Mouse (Mus musculus) cerebellum, adult 8-10 months (tissue): ENCODE measurements around the gene Lancl1.
A peak's percentile ranks its signal among the peaks of the same experiment; 100 is the strongest.

Experiments
- DNase-seq: peaks from one replicate; pipeline ENCODE4 v3.0.0; 2022

The Lancl1 gene

DNA sequence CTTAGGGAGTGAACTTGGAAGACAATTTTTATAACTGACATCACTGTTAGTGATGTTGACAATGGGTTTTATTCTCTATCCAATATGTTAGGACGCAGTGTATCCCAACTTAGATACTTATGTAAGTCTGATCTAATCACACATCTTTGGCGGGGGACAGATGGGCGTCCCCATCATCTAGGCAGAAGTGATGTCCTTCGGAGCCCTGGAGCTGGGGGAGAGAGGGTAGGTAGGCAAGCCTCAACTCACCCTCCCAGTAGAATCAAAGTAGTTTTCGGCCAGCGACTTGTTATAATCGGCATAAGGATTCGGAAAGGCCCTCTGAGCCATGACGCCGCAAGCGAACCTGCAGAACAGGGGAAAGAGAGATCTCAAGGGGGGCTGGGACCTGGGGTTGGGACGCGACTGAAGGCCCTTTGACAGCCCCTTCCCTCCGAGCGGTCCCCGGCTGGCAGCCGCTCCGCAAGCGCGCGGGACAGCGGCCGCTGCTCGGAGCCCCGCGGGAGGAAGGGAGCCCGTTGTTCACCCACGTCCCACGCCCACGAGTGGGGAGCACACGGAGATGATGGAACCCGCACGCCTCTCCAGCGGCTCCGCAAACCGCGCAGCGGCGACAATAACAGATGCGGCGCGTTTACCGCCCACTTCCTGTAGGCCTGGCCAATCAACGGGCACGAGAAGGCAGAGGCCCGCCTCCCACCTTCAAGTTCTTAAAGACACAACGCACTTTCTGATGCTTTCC lies at the start of gene Lancl1:
Gene Lancl1 (minus strand): TSS at position 627 of the 742 bp plus-strand sequence.
- DNase-seq, result peak; percentile 83

GRCm38 (mm10) chr1:67079146-67079545 lies 40.5 kb upstream of the Lancl1 start:
- DNase-seq, result no peak

DNA sequence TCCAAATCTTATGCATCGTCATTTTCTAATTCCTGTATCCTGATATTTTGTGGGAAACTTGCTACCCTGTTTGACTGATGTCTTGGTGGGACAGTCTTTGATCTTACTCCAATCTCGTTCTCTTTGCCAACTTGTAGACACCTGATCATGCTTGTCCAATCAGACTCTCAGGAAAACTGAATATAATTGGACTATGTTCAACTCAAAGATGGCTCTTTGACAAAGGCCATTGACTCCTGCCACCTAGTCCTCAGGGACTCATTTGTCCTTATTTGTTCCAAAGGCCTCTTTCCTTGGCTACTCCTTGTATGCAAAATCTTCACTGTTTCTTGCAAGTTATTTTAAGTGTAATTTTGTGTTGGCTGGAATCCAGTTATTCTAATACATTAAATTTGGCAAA lies 40.0 kb upstream of the Lancl1 start:
- DNase-seq, result no peak

DNA sequence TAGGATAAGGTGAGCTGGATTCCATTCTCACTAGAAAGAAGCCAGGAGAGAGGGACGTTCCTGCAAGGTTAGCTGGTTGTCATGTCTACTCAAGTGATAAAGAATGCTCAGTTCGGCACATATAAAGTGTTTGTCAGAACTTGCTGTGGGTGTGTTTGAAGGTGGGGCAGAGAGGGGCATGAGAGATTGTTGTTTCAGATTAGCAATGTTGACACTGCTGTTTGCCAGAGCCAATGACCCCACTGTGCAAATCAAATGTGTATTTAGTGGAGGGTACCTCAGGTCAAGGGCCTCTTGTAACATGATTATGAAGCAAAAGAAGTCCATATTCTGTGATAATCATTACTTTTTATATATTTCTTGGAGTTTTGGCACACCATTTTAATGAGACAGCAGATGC lies 39.1 kb upstream of the Lancl1 start:
- no peak for DNase-seq

DNA sequence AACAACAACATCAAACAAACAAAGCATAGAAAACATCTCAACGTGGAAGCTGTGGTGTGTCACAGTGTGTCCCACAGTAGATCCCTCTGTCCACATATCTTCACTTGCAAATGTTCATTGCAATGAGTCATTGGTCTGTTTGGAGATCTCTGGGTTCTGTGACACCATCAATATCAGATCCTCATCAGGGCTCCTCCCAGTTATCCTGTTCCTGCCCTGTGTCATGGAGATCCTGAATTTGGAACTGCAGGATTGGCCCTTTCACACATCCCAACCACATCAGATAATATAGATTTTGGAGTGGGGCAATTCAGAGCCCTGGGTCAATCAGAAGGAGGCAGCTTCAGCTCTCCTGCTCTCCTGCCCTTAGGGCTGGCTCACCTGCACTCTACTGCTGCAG lies 28.9 kb upstream of the Lancl1 start:
- no peak for DNase-seq

DNA sequence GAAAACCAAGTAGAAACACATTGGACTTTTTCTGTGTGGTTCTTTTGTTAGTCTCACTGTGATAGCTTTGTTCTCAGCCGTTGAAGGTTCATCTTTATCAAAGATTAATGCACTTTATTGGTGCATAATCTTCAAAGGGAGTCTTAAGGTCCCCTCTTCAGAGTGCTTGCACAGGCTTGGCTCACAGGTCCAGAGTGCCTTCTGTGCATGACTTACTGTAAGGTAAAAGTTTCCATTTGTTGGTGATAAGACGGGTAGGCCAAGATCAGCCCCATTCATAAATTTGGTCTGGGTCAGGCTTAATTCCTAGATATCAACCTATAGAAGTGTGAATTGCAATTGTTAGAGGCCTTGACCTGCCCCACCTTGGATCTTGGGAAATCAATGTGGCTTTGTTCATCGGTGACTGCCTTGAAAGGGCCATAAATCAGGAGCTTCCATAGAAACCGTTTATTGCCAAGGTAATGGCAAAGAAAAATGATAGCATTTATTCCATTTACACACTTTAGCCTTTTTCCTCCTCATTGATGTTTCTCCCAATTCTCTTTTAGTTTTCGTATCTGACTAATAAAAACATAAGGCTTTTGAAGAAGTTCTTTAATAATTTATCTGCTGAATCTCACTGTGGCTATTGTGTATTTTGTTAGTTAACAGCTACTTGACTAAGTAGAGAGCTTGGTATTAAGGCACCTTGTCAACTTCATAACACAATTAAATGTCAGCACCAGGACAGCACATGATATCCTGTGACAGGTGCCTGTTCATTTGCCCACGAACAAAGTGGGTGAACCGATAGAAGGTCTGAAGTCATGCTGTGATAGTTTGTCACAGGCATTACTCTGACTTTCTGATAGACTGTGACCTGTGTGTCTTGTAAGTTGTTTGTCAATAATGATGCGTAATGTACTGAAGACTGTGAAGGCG lies 26.9 kb upstream of the Lancl1 start:
- DNase-seq, result no peak

GRCm38 (mm10) chr1:67061456-67062085 lies 22.9 kb upstream of the Lancl1 start:
- DNase-seq, result peak; percentile 49

- DNase-seq, result no peak
These were observed 17.1 kb upstream of the Lancl1 start for GRCm38 (mm10) chr1:67055816-67056215.

- DNase-seq, result no peak
These were observed 14.0 kb upstream of the Lancl1 start for GRCm38 (mm10) chr1:67052721-67053120.

- DNase-seq, result no peak
These were observed 10.9 kb upstream of the Lancl1 start for GRCm38 (mm10) chr1:67049600-67049999.

DNA sequence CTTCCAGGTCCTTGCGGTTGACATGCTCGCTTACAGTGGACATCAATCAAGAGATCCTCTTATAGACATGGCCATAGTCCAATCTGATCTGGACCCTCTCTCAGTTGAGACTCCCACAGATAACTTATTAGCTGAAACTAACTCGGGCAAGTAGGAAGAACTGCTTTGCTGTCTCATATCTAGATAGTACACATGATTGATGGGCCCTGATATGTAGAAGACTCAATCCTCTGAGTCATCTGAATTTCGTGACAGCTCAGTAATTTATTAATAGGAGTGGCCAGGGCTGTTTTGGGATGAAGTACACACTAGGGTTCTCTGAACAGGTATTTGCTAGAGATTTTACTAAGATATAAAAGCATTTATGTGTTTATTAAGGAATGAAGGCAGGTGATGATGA lies 10.0 kb upstream of the Lancl1 start:
- DNase-seq, result no peak

DNA sequence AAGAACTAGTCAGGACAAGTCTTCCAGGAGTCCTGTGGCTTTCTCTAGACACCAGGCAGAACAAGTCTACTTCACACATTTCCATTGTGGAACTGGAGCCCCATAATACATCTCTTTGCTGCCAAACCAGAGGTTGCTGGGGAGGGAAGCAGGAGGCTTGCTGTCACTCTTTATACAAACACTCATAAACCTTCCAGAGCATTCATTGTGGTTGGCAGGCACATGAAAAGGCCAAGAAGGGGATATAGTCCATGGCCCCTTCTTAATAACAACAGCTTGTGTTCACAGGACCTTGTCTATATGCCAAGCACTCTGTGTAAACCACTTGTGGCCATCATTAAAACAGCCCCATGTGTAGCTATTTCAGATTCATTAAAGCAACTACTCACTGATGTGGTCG lies 6.4 kb upstream of the Lancl1 start:
- no peak for DNase-seq

- no peak for DNase-seq
These were observed 3.9 kb upstream of the Lancl1 start for GRCm38 (mm10) chr1:67042583-67042982.

GRCm38 (mm10) chr1:67039083-67039482 lies 411 bp upstream of the Lancl1 start:
- no peak for DNase-seq

GRCm38 (mm10) chr1:67037198-67037597 lies 1.5 kb downstream of the Lancl1 start:
- DNase-seq, result no peak

DNA sequence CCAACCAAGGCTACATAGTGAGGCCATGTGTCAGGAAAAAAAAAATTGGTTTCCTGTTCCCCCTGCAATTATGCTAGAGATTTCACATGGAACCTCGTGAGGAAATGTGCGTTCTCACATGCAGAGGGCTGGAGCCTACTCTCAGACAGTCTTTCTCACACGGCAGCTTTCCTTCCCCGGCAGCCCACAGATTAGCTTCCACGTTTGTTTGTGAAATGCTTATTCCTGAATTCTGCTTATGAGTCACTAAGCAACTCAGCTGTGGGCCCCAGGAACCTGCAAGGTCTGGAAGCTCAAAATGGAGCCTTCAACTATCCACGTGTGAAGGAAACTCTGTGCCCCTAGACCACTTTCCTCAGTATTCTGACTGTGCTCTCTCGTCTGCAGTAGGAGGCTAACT lies 5.4 kb downstream of the Lancl1 start:
- no peak for DNase-seq

- no peak for DNase-seq
These were observed 11.7 kb downstream of the Lancl1 start for GRCm38 (mm10) chr1:67026927-67027511.

DNA sequence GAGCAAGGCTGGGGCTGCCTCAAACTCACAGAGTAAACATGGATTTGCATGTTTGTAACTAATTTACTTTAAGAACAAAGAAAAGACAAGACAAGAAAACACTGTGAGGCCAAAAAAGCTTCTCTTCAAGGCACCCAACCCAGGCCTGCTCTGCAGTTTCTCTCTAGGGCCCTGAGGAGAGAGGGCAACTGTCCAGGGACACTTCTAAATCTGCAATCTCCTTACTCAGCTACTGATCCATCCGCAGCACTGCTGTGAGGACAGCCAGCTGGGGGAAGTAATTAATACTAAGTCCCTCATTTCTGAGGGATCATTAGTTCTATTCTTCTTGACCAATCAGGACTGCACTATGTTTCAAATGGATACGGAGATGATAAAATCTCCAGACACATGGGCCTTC lies 12.5 kb downstream of the Lancl1 start:
- no peak for DNase-seq

GRCm38 (mm10) chr1:67022767-67023166 lies 15.9 kb downstream of the Lancl1 start:
- no peak for DNase-seq

DNA sequence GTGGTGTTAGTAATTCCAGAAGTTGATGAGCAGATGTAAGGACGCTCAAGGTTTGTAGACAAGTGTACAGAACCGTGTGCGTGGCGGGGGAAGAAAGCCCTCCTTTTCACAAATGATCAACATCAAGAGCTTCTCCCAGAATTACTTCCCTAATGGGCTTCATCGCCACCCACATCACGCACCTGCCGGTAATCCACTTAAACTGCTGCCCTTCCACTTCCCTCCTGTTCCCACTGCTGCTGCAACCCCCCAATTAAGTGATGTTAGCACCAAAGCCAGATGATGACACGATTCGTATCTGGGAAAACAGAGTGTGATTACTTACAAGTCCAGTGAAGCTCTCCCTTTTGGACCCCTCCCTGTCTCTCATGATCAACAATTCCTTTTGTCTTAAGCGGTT lies 16.6 kb downstream of the Lancl1 start:
- DNase-seq, result no peak

- no peak for DNase-seq
These were observed 18.0 kb downstream of the Lancl1 start for GRCm38 (mm10) chr1:67020637-67021161.

GRCm38 (mm10) chr1:67017101-67017870 lies 21.4 kb downstream of the Lancl1 start:
- DNase-seq, result no peak
